Mouse (Mus musculus) T-helper 17 cell (primary cell): ENCODE results near the gene Nat9.

ENCODE experiments used
- in situ Hi-C, 2 experiments: fragments of 300-600 bp; cut with MboI, MseI; formaldehyde crosslinking; loops; 1 replicate in 1 of 2; 2 replicates in 1 of 2; pipeline ENCODE4 v1.15.1; 2025; ENCODE audit warnings: high pct_unique_total_duplicates in 2 of 2

Gene Nat9

DNA sequence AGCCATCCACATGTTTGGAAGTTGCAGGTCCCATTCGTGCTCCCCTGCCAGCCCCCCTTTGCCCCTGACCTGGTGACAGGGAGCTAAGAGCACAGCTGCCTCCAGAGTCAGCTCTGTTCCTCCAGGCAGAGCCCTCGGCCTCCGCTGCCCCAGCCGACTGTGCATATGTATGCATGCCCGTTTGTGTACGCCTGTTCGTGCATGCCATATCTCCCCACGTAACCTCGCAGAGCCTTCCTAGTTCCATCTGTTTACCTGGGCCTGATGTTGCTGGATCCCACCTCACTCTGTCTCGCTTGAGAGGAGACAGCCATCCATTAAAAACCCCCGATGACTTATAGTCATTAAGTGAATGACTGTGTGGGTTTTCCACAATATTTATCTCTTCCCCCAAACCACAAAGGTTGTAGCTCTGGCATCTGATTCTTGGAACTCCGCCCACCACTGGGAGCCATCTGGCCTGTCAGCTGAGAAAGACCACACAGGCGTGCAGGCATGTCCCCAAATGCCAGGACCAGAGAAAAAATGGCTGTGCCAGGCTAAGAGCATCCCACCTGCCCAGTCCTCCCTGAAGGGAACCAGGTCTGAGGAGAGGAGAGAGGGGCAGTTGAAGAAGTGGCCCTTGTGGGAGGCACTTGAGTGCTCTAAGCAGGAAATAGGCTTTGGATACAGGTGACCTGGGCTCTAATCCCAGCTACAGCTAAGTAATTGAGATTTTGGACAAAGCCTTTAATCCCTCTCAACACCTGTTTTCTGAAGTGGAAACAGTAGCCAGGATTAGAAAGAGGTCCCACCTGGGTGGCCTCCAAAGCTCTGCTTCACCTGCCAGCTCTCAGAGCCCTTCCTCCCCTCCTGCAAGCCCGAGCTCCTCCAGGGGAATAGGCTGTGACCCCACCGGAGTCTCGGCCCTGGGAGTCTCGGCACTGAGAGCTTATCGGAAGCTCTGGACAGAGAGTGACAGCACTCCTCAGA lies 30.1 kb upstream of the Nat9 start:
- in situ Hi-C loops = no loop called here

DNA sequence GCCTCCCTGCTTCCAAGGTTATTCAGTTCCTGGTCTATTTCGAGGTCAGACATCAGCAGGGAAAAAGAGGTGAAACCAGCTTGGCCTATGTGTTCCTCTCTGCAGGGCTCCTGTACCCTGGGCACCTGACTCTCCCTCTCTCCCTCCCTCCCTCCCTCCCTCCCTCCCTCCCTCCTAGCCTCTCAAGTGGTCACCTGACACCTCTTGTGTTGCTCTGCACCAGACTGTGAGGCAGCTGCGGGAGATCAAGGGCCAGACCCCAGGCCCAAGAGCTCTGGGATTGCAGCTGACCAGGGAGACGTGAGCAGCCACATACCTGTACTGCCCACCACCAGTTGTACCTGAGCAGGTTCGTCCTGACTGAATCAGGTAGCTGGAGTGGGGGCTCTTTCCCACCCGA lies 27.5 kb upstream of the Nat9 start:
- in situ Hi-C loops = no loop called here

DNA sequence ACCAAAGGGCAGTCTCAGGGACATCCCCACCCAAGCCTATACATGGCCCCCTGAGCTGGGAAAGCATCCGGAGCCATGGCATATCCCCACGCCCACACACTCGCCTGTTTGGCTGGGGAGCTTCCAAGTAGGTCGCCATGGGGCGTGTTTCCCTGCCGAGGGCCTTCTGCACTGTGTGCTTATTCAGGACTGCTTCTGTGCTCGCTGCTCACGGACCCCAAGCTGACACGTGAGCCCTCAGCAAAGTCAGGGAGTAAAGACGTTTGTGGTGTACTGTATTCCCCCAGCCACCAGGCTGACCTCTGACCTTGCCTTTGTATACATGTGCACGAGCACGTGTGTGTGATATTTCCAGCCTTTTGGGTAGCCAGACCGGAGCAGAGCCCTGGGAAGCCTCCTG lies 24.5 kb upstream of the Nat9 start:
- in situ Hi-C loops = no loop called here

DNA sequence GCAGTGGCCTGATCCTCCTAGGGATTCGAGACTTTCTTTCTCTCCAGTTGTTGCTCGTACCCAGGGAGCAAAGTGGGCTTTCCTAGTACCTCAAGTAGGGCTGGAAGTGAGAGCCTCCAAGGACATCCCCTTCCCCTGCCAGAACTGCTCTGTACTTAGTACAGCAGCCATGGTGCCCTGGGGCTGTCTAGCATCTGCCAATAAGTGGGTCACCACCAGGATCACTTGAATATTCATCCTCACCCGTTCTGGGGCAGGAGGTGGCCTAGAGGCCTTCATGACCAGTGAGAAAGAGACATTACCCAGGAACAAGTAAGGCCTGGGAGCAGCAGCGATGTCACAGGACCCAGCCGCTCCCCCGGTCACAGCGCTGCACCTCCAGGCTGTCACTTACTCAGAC lies 22.3 kb upstream of the Nat9 start:
- in situ Hi-C loops = loop anchor here (5.0 kb wide), 2 partner anchors 52 to 983 kb away; no protein-coding TSS in a partner anchor

DNA sequence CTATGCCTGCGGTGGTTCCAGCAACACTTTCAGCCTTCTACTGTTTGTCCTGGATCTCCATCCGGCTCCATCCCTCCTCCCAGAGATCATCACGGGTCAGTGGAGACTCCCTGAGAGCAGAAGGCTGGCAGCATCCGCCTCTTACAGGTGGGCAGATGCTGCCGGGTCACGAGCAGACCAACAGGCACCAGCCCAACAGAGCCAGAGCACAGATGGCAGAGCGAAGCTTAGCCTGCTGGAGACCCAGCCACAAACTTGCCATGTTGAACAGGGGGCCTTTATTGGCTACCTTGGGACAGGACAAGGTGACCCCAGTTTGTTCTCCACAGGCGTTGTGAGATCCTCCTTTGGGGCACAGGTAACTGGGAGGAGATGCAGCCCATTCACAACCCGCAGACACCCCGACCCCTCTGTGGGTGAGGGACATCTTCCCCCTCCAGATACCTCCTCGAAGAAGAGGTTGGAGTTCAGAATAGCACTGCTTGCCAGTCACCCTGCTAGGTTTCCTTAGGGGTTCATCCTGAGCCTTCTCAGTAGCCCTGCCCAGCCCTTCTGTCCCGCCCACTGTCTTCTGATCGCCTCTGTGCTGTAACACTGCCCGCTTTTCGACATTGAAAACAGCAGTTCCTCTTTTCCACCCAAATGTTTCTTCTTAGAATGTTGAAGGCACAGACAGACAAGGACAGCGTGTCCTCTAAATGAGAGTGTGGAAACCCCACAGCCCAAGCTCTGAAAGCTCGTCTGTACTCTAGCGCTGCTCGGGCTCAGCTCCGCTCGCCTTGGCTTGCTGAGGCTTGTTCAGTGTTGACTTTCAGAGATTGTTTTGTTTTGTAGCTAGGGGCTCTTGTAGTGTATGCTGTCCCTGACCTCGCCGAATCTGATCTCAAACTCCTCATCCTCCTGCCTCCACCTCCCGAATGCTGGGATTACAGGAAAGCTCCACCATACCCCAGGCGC lies 21.4 kb upstream of the Nat9 start:
- in situ Hi-C loops = loop anchor here (5.0 kb wide), 2 partner anchors 53 to 982 kb away; no protein-coding TSS in a partner anchor

DNA sequence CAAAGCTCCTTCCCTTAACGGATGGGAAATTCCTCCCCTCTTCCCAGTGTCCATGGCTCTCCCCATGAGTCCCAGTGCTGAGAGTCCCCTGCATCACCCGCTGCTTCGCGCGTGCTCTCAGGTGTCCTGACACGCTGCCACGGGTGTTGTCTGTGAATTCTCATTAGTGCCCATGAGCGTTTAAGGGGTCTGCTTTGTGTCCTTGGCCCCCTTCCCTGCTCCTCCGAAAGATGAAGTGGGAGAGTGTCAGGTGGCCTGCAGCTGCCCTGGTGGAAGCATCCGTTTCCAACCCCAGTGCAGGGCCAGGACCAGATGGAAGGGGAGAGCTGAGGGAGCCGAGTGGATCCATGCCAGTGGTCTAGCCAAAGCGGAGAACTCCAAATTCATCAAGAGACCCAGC lies 20.5 kb upstream of the Nat9 start:
- in situ Hi-C loops = loop anchor here (5.0 kb wide), 2 partner anchors 54 to 981 kb away; no protein-coding TSS in a partner anchor

DNA sequence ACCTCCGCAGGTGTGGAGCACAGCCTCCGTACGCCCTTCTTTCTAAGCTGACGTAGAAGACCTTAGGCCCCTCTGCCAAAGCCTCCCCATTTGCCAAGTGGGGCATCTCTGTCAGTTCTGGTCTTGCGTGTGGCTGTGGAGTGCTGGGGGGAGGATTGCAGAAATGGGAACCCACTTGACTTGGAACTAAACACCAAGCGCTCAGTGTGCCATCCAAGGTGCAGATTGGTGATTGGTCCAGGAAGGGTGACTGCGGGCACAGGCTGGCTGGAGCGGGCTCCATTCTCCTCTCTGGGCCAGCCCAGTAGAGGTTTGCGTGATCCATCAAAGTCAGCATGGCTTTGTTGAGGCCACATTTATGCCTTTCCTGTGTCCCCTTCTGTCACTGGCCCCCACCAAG lies 15.1 kb upstream of the Nat9 start:
- in situ Hi-C loops = no loop called here

DNA sequence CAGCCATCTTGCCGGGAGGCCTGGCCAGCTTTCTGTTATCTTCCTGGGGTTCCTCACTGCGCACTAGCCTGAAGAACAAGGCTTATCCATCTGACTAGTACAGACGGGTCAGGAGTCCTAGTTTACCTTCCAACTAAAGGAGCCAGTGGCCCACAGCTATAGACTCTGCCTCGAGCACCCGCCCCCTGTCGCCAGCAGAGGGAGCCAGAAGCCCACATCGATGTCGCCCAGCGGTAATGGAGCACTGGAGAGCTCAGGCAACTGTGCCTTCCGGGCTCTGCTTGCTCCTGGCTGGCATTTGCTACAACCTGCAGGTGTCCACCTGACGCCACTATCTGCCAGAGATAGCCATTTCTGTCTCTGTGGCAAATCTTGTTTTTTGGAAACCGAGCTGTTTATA lies 14.7 kb upstream of the Nat9 start:
- in situ Hi-C loops = no loop called here

DNA sequence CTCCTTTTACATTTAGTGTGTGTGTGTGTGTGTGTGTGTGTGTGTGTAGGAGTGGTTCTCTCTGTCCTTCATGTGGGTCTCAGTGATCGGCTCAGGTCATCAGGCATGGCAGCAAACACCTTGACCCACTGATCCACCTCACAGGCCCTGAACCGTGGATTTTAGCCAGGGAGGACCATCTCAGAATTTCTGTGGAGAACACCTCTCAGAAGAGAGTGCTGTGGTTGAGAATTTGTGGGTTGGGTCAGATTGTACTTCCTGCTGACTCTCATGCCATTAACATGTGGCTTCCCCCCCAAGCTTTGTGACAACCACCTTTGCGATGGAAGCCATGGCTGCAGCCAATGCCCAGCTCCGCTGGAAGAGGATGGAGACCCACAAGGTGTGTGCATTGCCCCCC lies 12.9 kb upstream of the Nat9 start:
- in situ Hi-C loops = no loop called here

DNA sequence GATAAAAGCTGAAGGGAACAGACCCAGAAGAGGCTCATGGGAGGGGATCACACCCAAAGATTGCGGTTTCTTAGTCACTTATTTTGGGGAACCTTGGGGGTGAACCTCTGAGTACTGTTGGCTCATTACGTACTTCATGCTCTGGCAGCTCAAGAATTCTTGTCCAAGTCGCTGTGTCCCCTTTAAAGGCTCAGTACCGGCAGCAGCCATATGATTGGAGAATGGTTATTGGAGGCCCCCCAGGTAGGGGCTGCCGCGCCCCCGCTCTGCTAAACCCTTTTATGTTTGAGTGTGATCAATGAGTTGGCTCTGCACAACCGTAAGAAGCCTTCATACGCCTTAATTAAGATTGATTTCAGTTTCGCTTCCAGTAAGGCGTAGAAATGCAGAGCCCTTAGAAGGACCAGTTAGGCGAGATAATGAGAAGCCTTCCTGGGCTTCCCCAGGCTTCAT lies 11.3 kb upstream of the Nat9 start:
- in situ Hi-C loops = loop anchor here in 1 of 2 experiments (5.0 to 25.0 kb wide), 2 partner anchors 37 to 1213 kb away; partner anchors contain the start of genes Rnf157 and Slc9a3r1

DNA sequence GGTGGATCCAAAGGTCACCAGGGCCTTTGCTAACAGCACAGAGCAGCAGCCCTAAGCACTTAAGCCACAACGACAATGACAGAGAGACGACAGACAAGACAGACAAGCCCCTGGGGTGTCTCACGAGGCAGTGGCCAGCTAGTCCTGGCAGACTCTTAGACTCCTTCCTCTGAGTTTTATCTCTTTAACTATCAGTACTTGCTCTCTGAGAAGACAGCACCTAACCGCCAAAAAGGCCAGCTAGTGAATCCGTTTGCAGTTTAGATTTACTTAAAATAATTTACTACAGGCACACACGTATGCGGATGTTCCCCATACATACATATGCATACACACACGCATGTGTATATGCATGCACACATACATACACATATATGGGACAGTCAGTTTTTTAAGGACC lies 9.9 kb upstream of the Nat9 start:
- in situ Hi-C loops = loop anchor here in 1 of 2 experiments (5.0 to 25.0 kb wide), 2 partner anchors 35 to 1215 kb away; partner anchors contain the start of genes Rnf157 and Slc9a3r1

DNA sequence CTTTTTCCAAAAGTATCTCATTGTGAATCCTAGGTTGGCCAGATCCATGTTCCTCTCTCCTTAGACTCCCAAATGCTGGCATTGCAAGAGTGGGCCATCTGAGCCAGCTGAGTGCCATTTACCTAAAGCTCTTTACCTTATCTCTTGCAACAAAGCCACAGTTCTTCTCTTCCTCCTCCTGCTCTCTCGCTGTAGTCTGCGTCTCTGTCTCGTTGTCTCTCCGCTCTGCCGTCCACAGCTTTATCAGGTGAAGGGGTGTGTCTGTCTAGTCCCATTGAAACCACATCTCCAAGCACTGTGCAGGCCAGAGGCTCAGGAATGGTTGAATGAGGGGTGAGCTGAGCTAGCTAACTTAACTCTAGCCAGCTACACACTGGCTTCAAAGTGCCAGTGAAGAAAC lies 8.3 kb upstream of the Nat9 start:
- in situ Hi-C loops = loop anchor here in 1 of 2 experiments (5.0 to 25.0 kb wide), 2 partner anchors 34 to 1216 kb away; partner anchors contain the start of genes Rnf157 and Slc9a3r1

DNA sequence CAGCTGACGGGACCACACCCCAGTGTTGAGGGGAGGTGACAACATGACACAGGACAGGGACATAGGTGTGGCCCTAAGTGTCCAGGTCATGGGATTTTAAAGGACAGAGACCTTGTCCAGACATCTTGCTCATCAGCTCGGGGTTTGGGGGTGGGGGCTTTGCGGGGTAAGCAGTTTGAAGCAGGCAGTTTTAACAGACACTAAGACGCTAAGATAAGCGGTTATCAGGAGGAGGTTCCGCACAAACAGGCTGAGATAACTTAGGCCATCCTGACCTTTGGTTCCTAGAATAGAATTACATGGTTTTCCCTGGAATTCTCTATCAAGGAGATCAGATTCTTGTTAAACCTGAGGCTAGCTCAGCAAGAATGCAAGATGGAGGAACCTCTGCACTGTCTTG lies 7.0 kb upstream of the Nat9 start:
- in situ Hi-C loops = loop anchor here in 1 of 2 experiments (5.0 to 25.0 kb wide), 2 partner anchors 32 to 1218 kb away; partner anchors contain the start of genes Rnf157 and Slc9a3r1

DNA sequence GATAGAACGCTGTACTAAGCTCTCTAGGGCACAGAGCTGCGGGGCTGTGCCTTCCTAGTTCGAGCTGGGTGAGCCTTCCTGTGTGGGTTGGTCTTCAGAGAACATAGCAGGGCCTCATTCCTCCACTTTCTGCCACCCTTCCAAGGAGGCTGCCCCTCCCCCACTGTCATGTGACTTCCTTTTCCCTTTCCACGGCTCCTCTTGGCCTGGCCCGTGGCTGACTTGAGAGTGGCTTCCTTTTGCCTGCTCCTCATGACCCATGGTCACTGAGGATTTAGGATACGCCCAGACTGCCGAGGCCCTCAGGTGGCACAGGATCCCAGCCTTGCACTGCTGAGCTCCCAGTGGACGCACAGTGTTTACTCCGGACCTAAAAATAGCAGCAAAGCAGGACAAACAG lies 4.5 kb upstream of the Nat9 start:
- in situ Hi-C loops = loop anchor here in 1 of 2 experiments (25.0 kb wide), 1 partner anchor 1220 kb away; the partner anchor contains the start of gene Rnf157

DNA sequence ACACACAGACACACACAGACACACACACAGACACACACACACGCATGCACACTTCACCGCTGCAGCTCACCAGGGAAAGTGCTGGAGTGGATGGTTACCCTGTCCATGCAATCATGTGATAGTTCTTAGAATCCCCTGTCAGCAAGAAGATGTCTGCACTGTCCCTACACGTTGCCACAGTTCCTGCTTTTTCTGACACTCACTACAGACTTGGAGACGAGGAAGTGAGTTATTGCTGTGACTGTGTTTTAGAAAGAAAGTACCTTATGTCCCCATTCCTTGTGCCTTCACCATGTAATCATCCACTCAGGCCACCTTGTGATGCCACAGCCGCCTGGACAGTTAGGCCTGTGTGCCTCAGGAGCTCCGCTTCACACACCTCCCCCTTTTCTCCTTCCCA lies 1.6 kb upstream of the Nat9 start:
- in situ Hi-C loops = loop anchor here (10.0 to 25.0 kb wide), 2 partner anchors 105 to 1223 kb away; partner anchors contain the start of gene Rnf157 (in 1 of the 2)

DNA sequence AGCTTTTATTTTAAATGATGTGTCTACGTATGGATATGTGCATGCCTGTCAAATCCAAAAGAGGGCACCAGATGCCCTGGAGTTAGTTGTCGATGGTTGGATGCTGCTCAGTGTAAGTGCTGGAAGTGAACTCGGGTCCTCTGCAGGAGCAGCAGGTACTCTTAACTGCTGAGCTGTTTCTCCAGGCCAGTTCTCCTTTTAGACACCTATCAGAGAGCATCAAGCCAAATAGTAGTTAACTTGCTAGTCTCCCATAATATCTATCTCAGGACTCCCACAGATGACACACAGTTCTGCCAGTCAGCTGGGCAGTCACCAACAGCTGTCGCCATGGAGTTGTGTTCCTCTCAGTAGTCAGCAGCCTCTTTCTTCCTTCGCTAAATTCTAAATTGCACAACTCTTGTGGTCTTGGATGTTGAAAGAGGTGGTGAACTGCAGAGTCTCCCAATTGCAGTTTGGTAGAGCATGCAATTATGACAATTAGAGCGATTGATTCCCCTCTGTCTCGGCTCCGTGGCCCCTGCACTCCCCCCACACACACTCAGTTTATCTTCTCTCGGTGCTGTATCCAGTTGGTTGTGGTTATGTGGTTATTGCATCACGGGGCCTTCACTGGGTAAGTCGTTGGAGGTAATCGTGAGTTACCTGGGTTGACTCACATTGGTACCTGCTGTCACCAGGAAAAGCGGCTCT lies 1.0 kb upstream of the Nat9 start:
- in situ Hi-C loops = loop anchor here (10.0 to 25.0 kb wide), 2 partner anchors 104 to 1224 kb away; partner anchors contain the start of gene Rnf157 (in 1 of the 2)

DNA sequence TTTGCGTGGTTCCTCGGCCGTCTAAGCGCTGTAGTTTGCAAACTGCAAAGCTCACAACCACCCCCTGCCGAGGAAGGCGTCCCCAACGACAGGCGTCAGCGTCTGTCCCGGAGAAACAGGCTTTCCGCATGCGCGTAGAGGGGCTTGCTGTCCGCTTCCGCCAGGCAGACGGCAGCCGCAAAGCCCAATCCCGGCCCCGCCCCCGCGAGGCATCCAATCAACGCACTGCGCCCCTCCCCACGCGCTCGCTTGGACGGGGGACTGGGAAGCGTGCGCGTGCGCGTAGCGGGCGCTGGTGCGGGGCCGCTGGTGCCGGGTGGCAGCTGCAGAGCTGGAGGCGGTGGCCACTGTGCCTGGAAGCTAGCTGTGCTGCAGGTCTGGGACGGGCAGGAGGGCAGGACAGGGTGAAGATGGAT lies 427 bp downstream of the Nat9 start, which contains the start of gene Tmem104:
Gene Tmem104 (plus strand): TSS at position 264 of the 416 bp plus-strand sequence.
- in situ Hi-C loops = loop anchor here (10.0 to 25.0 kb wide), 2 partner anchors 102 to 1225 kb away; partner anchors contain the start of gene Rnf157 (in 1 of the 2)

DNA sequence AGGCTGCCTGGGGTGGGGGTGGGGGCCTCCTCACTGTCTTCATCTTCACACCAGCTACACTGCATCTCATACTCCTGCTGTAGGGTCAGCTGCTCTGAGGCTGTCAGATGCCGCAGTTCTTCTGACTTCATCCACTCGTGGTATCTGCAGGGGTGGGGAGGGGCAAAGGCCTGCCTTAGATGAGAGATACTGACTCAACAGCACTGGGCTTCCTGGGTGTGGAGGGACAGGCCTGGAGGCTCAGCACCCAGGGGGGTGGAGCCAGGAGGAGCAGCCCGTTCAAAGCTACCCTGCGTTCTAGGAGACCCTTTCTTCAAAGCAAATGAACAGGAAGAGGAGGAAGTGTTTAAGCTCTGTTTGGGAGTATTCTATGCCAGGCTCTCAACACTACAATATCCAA lies 2.7 kb downstream of the Nat9 start:
- in situ Hi-C loops = loop anchor here (10.0 to 25.0 kb wide), 2 partner anchors 100 to 1227 kb away; partner anchors contain the start of gene Rnf157 (in 1 of the 2)

DNA sequence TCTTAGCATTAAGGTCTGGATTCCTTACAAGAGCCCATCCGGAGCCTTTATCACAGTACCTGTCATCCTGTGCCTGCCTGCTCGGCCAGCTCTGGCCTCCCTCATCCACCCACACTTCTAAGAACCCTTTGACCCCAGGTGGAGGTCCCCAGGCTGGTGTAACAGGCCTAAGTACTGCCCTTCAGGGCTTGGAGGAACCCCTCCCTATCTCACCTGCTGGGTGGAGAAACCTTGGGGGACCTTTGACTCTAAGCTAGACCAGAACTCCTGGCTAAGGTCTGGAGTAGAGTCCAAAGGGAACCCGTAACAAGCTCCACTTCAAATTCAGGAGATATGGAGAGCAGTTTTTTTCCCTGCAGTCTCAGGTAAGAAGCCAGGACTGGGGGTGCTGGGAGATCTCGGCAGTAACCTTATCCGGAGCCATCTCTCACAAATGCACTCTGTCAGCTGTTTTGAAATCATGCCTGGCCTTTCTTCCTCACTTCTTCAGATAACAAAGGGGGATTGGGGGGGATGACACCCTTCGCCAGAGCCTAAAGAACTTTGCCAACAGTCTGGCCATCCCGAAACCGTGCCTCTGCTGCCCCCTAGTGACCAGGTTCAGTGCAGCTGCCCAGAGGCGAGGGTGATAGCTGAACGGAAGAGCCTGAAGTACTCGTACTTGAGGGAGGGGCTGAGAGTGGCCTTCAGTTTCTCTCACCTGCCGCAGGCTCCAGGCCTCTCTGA lies 5.6 kb downstream of the Nat9 start:
- in situ Hi-C loops = loop anchor here (10.0 to 25.0 kb wide), 2 partner anchors 97 to 1230 kb away; partner anchors contain the start of gene Rnf157 (in 1 of the 2)
